Mouse (Mus musculus): Measurements from ENCODE around the gene Slc34a1.

GRCm38 (mm10) chr13:55403266-55403665 lies 5.3 kb downstream of the Slc34a1 start:
- TF ChIP-seq CTCF (conservative IDR thresholded peaks at IDR 0.05; ENCODE audit: low read length) (no peak), NANOG (IDR thresholded peaks at IDR 0.05; ENCODE audit: borderline replicate concordance, low read length) (no peak)
